Mouse (Mus musculus): ENCODE results near the gene Ttc30b. TPM values are rescaled to one million over a fixed set of nuclear protein-coding genes. Genes with fewer than 3 reads are reported as not detected.

The Ttc30b gene
- polyA plus RNA-seq, 1 experiment: 1.8 TPM

GRCm38 (mm10) chr2:75933541-75933940 is 4.8 kb downstream of the Ttc30b start:
- Histone ChIP-seq H3K4me1 (ENCODE audit: control insufficient read depth, insufficient read depth, insufficient read length) (no peaks in the 10 kb centered on the region), H3K27me3 (ENCODE audit: control insufficient read depth, insufficient read depth, low read length) (no peaks in the 10 kb centered on the region), H3K27ac (ENCODE audit: insufficient read depth, low read length) (no peak overlapping the region), H3K36me3 (ENCODE audit: control insufficient read depth, insufficient read depth, low read length) (peaks cover 3% of the 10 kb centered on the region; the same call in 1 of the 2 replicates), H3K4me3 (ENCODE audit: extremely low read depth, insufficient read depth, insufficient read length) (no peak overlapping the region)
- no peak for TF ChIP-seq CTCF (IDR thresholded peaks at IDR 0.05; ENCODE audit: extremely low read depth, insufficient read depth, insufficient read length, insufficient replicate concordance)
- TF ChIP-seq POLR2A (IDR thresholded peaks at IDR 0.05; ENCODE audit: low read depth, low read length): no peak
- no peak for DNase-seq (ENCODE audit: low read depth in 1 of 2, low spot score in 2 of 2)
- WGBS: 76% methylated on average over 7 of the region's 7 CpGs

GRCm38 (mm10) chr2:75930941-75931340 is 7.4 kb downstream of the Ttc30b start:
- H3K36me3 ChIP-seq (ENCODE audit: control insufficient read depth, insufficient read depth, low read length): peaks cover 9% of the 10 kb centered on the region

GRCm38 (mm10) chr2:75929786-75930444 is 8.5 kb downstream of the Ttc30b start:
- H3K27me3 ChIP-seq (ENCODE audit: control insufficient read depth, insufficient read depth, low read length): no peaks in the 10 kb centered on the region
- no peaks in the 10 kb centered on the region for H3K4me1 ChIP-seq (ENCODE audit: control insufficient read depth, insufficient read depth, insufficient read length)
- no peak overlapping the region for H3K4me3 ChIP-seq (ENCODE audit: extremely low read depth, insufficient read depth, insufficient read length)
- TF ChIP-seq CTCF (IDR thresholded peaks at IDR 0.05; ENCODE audit: extremely low read depth, insufficient read depth, insufficient read length, insufficient replicate concordance) (no peak), POLR2A (IDR thresholded peaks at IDR 0.05; ENCODE audit: low read depth, low read length) (no peak)
- H3K27ac ChIP-seq (ENCODE audit: insufficient read depth, low read length): no peak overlapping the region
- 94% methylated on average over 6 of the region's 6 CpGs for WGBS
- DNase-seq (ENCODE audit: low read depth in 1 of 2, low spot score in 2 of 2): no peak
- H3K36me3 ChIP-seq (ENCODE audit: control insufficient read depth, insufficient read depth, low read length): peaks cover 12% of the 10 kb centered on the region

More at GRCm38 (mm10) chr2:75930941-75931340, 7.4 kb downstream of the Ttc30b start:
- Histone ChIP-seq H3K4me1 (ENCODE audit: control insufficient read depth, insufficient read depth, insufficient read length) (no peaks in the 10 kb centered on the region), H3K27me3 (ENCODE audit: control insufficient read depth, insufficient read depth, low read length) (no peaks in the 10 kb centered on the region), H3K27ac (ENCODE audit: insufficient read depth, low read length) (no peak overlapping the region), H3K4me3 (ENCODE audit: extremely low read depth, insufficient read depth, insufficient read length) (no peak overlapping the region)
- WGBS: 89% methylated on average over 2 of the region's 2 CpGs
- no peak for TF ChIP-seq CTCF (IDR thresholded peaks at IDR 0.05; ENCODE audit: extremely low read depth, insufficient read depth, insufficient read length, insufficient replicate concordance)
- TF ChIP-seq POLR2A (IDR thresholded peaks at IDR 0.05; ENCODE audit: low read depth, low read length): no peak
- no peak for DNase-seq (ENCODE audit: low read depth in 1 of 2, low spot score in 2 of 2)

GRCm38 (mm10) chr2:75929141-75929540 is 9.2 kb downstream of the Ttc30b start:
- H3K36me3 ChIP-seq (ENCODE audit: control insufficient read depth, insufficient read depth, low read length): peaks cover 12% of the 10 kb centered on the region
- H3K27me3 ChIP-seq (ENCODE audit: control insufficient read depth, insufficient read depth, low read length): no peaks in the 10 kb centered on the region
- H3K4me1 ChIP-seq (ENCODE audit: control insufficient read depth, insufficient read depth, insufficient read length): no peaks in the 10 kb centered on the region
- TF ChIP-seq POLR2A (IDR thresholded peaks at IDR 0.05; ENCODE audit: low read depth, low read length) (no peak), CTCF (IDR thresholded peaks at IDR 0.05; ENCODE audit: extremely low read depth, insufficient read depth, insufficient read length, insufficient replicate concordance) (no peak)
- 92% methylated on average over 2 of the region's 2 CpGs for WGBS
- no peak overlapping the region for H3K27ac ChIP-seq (ENCODE audit: insufficient read depth, low read length)
- H3K4me3 ChIP-seq (ENCODE audit: extremely low read depth, insufficient read depth, insufficient read length): no peak overlapping the region
- DNase-seq (ENCODE audit: low read depth in 1 of 2, low spot score in 2 of 2): no peak

DNA sequence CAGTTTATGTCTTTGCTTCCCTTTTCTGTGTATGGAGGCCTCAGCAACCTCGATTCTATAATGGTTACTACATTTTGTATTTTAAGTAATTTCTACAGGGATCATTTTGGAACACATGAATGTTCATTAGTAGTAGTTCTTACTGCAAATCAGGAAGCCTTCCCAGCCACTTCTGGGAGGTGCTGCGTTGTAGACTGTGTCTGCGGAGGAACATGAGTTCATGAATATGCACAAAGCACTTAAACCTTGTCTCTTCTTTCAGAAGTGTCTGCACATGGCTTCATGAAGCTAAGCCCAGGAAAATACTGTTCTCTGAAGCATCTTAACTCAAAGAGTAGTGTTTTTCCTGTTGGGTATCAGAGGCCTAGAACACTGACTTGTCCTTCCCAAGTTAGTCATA is 10.4 kb downstream of the Ttc30b start:
- Histone ChIP-seq H3K36me3 (ENCODE audit: control insufficient read depth, insufficient read depth, low read length) (peaks cover 12% of the 10 kb centered on the region), H3K27me3 (ENCODE audit: control insufficient read depth, insufficient read depth, low read length) (no peaks in the 10 kb centered on the region), H3K27ac (ENCODE audit: insufficient read depth, low read length) (no peak overlapping the region), H3K4me1 (ENCODE audit: control insufficient read depth, insufficient read depth, insufficient read length) (no peaks in the 10 kb centered on the region), H3K4me3 (ENCODE audit: extremely low read depth, insufficient read depth, insufficient read length) (no peak overlapping the region)
- DNase-seq (ENCODE audit: low read depth in 1 of 2, low spot score in 2 of 2): no peak
- WGBS: 92% methylated on average over 3 of the region's 3 CpGs
- TF ChIP-seq CTCF (IDR thresholded peaks at IDR 0.05; ENCODE audit: extremely low read depth, insufficient read depth, insufficient read length, insufficient replicate concordance): no peak
- TF ChIP-seq POLR2A (IDR thresholded peaks at IDR 0.05; ENCODE audit: low read depth, low read length): no peak

GRCm38 (mm10) chr2:75926061-75926460 is 12.3 kb downstream of the Ttc30b start:
- DNase-seq (ENCODE audit: low read depth in 1 of 2, low spot score in 2 of 2): no peak
- H3K4me3 ChIP-seq (ENCODE audit: extremely low read depth, insufficient read depth, insufficient read length): no peak overlapping the region
- peaks cover 12% of the 10 kb centered on the region for H3K36me3 ChIP-seq (ENCODE audit: control insufficient read depth, insufficient read depth, low read length)
- H3K4me1 ChIP-seq (ENCODE audit: control insufficient read depth, insufficient read depth, insufficient read length): no peaks in the 10 kb centered on the region
- 90% methylated on average over 5 of the region's 5 CpGs for WGBS
- H3K27ac ChIP-seq (ENCODE audit: insufficient read depth, low read length): no peak overlapping the region
- no peaks in the 10 kb centered on the region for H3K27me3 ChIP-seq (ENCODE audit: control insufficient read depth, insufficient read depth, low read length)
- no peak for TF ChIP-seq CTCF (IDR thresholded peaks at IDR 0.05; ENCODE audit: extremely low read depth, insufficient read depth, insufficient read length, insufficient replicate concordance)

DNA sequence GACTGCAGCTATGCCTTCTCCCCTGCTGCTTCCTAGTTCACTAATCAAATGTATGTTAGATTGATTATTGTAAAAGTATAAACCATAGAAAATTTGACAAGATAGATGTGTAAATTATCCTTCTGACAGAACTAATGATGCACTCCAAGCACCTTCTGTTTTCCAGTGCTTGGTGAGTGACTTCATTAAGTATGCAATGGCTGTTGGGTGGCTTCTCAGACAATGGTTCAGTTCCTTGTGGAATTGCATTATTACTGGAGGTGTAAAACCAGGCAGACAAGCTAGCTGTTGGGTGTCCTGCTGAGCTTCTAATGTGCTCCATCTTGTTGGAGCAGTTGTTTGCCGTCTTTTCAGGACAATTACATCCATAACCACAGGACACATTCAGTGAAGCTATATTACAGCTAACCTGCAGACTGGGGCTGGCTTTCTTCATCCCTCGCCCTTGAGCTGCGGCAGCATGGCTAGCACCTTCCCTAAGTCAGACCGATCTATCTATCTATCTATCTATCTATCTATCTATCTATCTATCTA is 14.5 kb downstream of the Ttc30b start:
- no peaks in the 10 kb centered on the region for H3K27me3 ChIP-seq (ENCODE audit: control insufficient read depth, insufficient read depth, low read length)
- no peak for DNase-seq (ENCODE audit: low read depth in 1 of 2, low spot score in 2 of 2)
- H3K27ac ChIP-seq (ENCODE audit: insufficient read depth, low read length): no peak overlapping the region
- peaks cover 11% of the 10 kb centered on the region for H3K36me3 ChIP-seq (ENCODE audit: control insufficient read depth, insufficient read depth, low read length)
- TF ChIP-seq CTCF (IDR thresholded peaks at IDR 0.05; ENCODE audit: extremely low read depth, insufficient read depth, insufficient read length, insufficient replicate concordance) (no peak), POLR2A (IDR thresholded peaks at IDR 0.05; ENCODE audit: low read depth, low read length) (no peak)
- H3K4me3 ChIP-seq (ENCODE audit: extremely low read depth, insufficient read depth, insufficient read length): no peak overlapping the region
- no peaks in the 10 kb centered on the region for H3K4me1 ChIP-seq (ENCODE audit: control insufficient read depth, insufficient read depth, insufficient read length)
- 94% methylated on average over 4 of the region's 4 CpGs for WGBS

Measured in spleen, adult 2 months (tissue).